Mouse (Mus musculus) intestine, embryonic 14.5 days (tissue): ENCODE measurements around the gene Slc44a3. TPM values are rescaled to one million over a fixed set of nuclear protein-coding genes. Genes with fewer than 3 reads are reported as not detected.

Experiments used
- ATAC-seq: fragments of 200-750 bp; cut with Nextera tagmentation; replicated peaks from 2 replicates; pipeline ENCODE4 v1.8.0; 2017; ENCODE audit warnings: low read depth, moderate number of reproducible peaks, moderate TSS enrichment, moderate library complexity; ENCODE audit not compliant: low FRiP score, low TSS enrichment
- DNase-seq: peaks from one replicate; pipeline ENCODE4 v3.0.0-alpha.2; 2018; ENCODE audit warnings: low spot score
- H3K27ac ChIP-seq: fragments of 300-500 bp; sonication (generic); 2 replicates; pipeline ENCODE4 v1.5.1; 2014; ENCODE audit warnings: low read depth, mild to moderate bottlenecking, control low read depth
- H3K27me3 ChIP-seq: fragments of 300-500 bp; sonication (generic); replicated peaks from 2 replicates; pipeline ENCODE4 v1.6.1; 2014; ENCODE audit warnings: low read length, control low read depth; ENCODE audit not compliant: control insufficient read depth, insufficient read depth
- H3K36me3 ChIP-seq: fragments of 300-500 bp; sonication (generic); 2 replicates; pipeline ENCODE4 v1.6.1; 2014; ENCODE audit warnings: low read length, control low read depth; ENCODE audit not compliant: control insufficient read depth, insufficient read depth
- H3K4me1 ChIP-seq: fragments of 300-500 bp; sonication (generic); replicated peaks from 2 replicates; pipeline ENCODE4 v1.6.1; 2014; ENCODE audit warnings: low read length, control low read depth, mixed read lengths; ENCODE audit not compliant: control insufficient read depth, insufficient read depth
- H3K4me2 ChIP-seq: fragments of 300-500 bp; sonication (generic); 2 replicates; pipeline ENCODE4 v1.6.1; 2014; ENCODE audit warnings: low read length
- H3K4me3 ChIP-seq: fragments of 300-500 bp; sonication (generic); 2 replicates; pipeline ENCODE4 v1.5.1; 2014; ENCODE audit warnings: low read depth, low read length, control low read depth, mixed read lengths
- H3K9ac ChIP-seq: fragments of 300-500 bp; sonication (generic); 2 replicates; pipeline ENCODE4 v1.6.1; 2014; ENCODE audit warnings: mild to moderate bottlenecking, low read length
- H3K9me3 ChIP-seq: fragments of 300-500 bp; sonication (generic); 2 replicates; pipeline ENCODE4 v1.6.1; 2016; ENCODE audit warnings: low read length, control low read depth; ENCODE audit not compliant: control insufficient read depth
- WGBS: fragments of 180-500 bp; shearing (Covaris S2); extraction: QIAGEN DNeasy Blood & Tissue Kit; methylation state at CpG from one replicate; pipeline ENCODE4 v1.1.7; 2014; 5-methylcytosine and 5-hydroxymethylcytosine counted together
- polyA plus RNA-seq: library from polyadenylated mRNA; unstranded; fragments of >200 nt; fragmentation: Nextera tagmentation; extraction: Ambion mirVana; gene quantifications from 2 replicates; pipeline ENCODE4 v1.2.1, GENCODE M21; 2014

The Slc44a3 gene
- polyA plus RNA-seq, 1 experiment from 2014 or later, result 34.4 TPM

DNA sequence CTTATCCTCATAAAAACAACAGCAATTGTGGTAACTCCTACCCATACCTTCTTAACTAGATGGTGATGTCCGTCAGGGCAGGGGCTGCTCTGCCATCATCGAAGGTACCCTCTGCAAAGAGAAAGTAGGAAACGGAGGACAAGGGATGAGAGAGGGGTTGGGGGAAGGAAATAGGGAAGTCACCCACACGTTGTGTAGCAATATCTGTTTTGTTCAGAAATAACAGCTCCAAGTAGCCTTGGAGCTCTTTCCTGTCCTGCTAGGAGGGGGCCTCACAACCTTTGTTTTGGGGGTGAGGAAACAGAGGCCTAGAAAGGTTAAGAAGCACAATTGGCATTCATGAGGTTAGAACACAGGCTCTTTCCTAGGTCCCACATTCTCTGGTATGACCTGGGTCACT, 39.3 kb upstream of the Slc44a3 start:
- Histone ChIP-seq H3K4me1 (0 out of 2 replicates have a peak, but pooled peaks cover 4% of the 10 kb centered on the region), H3K27ac (no peak overlapping the region), H3K4me3 (no peak overlapping the region), H3K36me3 (no peaks in the 10 kb centered on the region), H3K9ac (no peak overlapping the region), H3K4me2 (no peak overlapping the region), H3K27me3 (no peaks in the 10 kb centered on the region), H3K9me3 (no peaks in the 10 kb centered on the region)
- 84% methylated on average over 4 of the region's 4 CpGs for WGBS
- ATAC-seq (no peak), DNase-seq (no peak)

DNA sequence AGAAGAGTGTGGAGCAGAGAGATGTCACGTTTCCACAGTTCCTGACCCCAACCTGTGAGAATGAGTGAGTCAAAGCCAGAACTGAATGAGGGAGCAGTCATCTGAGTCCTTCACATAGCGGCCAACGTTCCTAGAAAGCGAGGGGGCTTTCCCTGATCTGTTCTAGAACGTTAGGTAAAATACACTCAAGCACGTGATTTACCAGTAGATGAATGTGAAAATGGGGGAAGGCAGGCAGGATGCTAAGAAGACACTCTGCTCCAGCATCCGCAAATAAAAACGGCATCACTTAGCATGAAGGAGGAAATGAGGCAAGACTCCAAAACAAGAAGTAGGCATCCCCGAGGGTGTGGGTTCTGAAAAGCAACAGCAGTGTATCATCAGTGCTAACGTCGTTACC, 38.4 kb upstream of the Slc44a3 start:
- no peaks in the 10 kb centered on the region for H3K36me3 ChIP-seq
- no peak overlapping the region for H3K9ac ChIP-seq
- DNase-seq (no peak), ATAC-seq (no peak)
- H3K4me2 ChIP-seq, result no peak overlapping the region
- no peak overlapping the region for H3K27ac ChIP-seq
- H3K4me1 ChIP-seq, result 0 out of 2 replicates have a peak, but pooled peaks cover 3% of the 10 kb centered on the region
- H3K9me3 ChIP-seq, result no peaks in the 10 kb centered on the region
- WGBS, result 88% methylated on average over 11 of the region's 11 CpGs
- no peaks in the 10 kb centered on the region for H3K27me3 ChIP-seq
- no peak overlapping the region for H3K4me3 ChIP-seq

DNA sequence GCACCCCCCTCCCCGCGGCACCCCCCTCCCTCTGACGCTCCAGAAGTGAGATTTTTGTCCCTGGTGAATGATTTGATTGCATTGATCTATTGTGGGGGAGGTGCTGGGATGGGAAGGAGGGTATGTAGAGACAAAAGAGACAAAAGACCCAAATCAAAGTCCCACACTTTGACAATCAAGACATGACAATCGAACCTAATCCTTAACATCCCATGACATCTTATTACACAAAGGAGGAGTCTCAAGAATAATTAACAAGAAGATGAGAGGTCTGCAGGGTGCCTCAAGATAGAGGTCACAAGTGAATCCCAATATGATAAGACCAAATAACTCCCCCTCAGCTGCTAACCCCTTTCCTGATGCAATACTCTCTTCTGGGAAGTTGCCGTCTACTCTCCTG, 37.6 kb upstream of the Slc44a3 start:
- Histone ChIP-seq H3K9me3 (no peaks in the 10 kb centered on the region), H3K27ac (no peak overlapping the region), H3K36me3 (no peaks in the 10 kb centered on the region), H3K4me3 (no peak overlapping the region), H3K4me1 (0 out of 2 replicates have a peak, but pooled peaks cover 3% of the 10 kb centered on the region), H3K9ac (no peak overlapping the region), H3K4me2 (no peak overlapping the region), H3K27me3 (no peaks in the 10 kb centered on the region)
- no peak for DNase-seq
- WGBS, result 74% methylated on average over 5 of the region's 5 CpGs
- ATAC-seq, result no peak

DNA sequence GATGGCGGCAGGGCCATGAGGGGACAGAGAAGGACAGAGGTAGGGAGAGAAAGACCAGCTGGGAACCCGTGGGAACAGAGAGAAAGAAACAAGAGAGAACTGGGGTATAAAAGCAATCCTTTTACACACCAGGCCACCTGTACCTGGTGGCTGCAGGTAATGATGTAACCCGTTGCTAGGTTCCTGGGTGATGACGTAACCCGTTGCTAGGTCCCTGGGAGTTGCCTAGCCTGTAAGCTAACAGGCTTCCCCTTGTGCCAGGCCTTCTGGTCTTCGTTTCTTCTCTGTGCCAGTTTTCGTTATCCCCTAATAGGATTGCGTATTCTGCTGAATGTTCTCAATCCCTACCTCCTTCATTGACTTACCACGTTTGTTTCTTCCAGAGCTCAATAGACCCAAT, 36.8 kb upstream of the Slc44a3 start:
- H3K4me2 ChIP-seq, result no peak overlapping the region
- no peak for DNase-seq
- WGBS, result 90% methylated on average over 9 of the region's 9 CpGs
- H3K9ac ChIP-seq, result no peak overlapping the region
- no peaks in the 10 kb centered on the region for H3K36me3 ChIP-seq
- no peaks in the 10 kb centered on the region for H3K27me3 ChIP-seq
- ATAC-seq, result no peak
- H3K4me3 ChIP-seq, result no peak overlapping the region
- no peak overlapping the region for H3K27ac ChIP-seq
- 0 out of 2 replicates have a peak, but pooled peaks cover 3% of the 10 kb centered on the region for H3K4me1 ChIP-seq
- no peaks in the 10 kb centered on the region for H3K9me3 ChIP-seq

DNA sequence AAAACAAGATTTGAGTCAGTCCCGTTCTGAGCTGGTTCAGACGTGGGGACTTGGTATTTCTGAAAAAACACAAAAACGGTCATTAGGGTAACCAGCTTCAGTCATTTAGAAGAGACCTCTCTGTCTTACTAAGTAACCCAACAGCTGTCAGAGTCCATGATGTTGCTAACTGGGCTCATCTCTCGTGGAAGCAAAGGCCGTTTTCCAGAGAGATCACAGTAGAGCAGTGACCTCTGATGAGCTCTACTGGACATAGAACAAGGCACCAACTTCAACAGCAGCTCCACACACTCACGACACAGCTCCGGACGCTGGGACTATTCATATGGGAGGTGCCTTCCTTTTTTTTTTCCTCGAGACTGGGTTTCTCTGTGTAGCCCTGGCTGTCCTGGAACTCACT, 35.7 kb upstream of the Slc44a3 start:
- H3K9me3 ChIP-seq, result no peaks in the 10 kb centered on the region
- WGBS, result 90% methylated on average over 9 of the region's 9 CpGs
- no peak for ATAC-seq

DNA sequence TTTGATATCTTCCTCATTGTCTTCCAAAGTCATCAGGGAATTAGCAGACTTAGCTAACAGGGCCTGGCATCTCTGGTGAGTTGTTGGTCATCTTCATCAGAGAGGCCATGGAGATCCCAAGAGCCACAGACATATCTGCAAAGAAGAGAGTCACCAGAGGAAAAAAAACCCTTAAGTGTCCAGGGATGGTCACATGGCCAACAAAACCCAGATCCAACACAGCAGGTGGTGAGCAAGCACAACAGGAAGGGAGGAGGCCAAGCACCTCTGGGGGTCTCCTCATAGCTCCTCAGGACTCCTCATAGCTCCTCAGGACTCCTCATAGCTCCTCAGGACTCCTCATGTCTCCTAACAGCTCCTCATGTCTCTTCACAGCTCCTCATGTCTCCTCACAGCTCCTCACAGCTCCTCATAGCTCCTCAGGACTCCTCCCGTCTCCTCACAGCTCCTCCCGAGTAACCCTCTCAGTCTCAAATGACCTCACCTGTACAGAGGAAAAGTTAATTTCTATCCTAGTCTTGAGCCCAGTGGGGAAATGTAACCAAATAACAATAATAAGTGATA, 35.2 kb upstream of the Slc44a3 start:
- no peak overlapping the region for H3K9ac ChIP-seq
- no peak overlapping the region for H3K4me3 ChIP-seq
- ATAC-seq, result no peak
- no peak overlapping the region for H3K4me2 ChIP-seq
- 87% methylated on average over 2 of the region's 2 CpGs for WGBS
- no peaks in the 10 kb centered on the region for H3K27me3 ChIP-seq
- no peak overlapping the region for H3K27ac ChIP-seq
- no peaks in the 10 kb centered on the region for H3K4me1 ChIP-seq
- H3K36me3 ChIP-seq, result no peaks in the 10 kb centered on the region
- no peak for DNase-seq
- H3K9me3 ChIP-seq, result no peaks in the 10 kb centered on the region

More for the DNA sequence above, 35.7 kb upstream of the Slc44a3 start:
- no peak overlapping the region for H3K9ac ChIP-seq
- no peak overlapping the region for H3K4me2 ChIP-seq
- no peak for DNase-seq
- no peaks in the 10 kb centered on the region for H3K4me1 ChIP-seq
- H3K4me3 ChIP-seq, result no peak overlapping the region
- no peaks in the 10 kb centered on the region for H3K27me3 ChIP-seq
- H3K36me3 ChIP-seq, result no peaks in the 10 kb centered on the region
- no peak overlapping the region for H3K27ac ChIP-seq

DNA sequence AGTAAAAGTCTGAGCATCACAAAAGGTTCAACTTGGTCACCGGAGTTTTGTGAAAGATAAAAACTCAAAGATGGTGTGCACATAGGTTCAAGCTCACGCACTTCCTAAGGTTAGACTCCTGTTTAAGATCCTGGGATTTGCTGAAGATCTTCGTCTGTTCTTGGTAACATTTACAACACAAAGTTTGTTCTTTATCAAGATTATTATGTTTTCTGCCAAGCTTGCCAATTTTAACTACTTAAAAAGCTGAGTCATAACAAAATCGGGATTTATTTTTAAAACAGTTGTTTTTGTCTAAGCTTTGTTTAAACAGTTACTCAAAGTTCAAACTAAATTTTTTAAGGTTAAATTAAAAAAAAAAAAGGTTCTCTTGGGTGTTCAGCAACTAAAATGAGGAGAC, 34.7 kb upstream of the Slc44a3 start:
- no peak overlapping the region for H3K4me2 ChIP-seq
- H3K27ac ChIP-seq, result no peak overlapping the region
- DNase-seq, result no peak
- no peaks in the 10 kb centered on the region for H3K27me3 ChIP-seq
- H3K4me3 ChIP-seq, result no peak overlapping the region
- H3K9ac ChIP-seq, result no peak overlapping the region
- 64% methylated on average over 4 of the region's 4 CpGs for WGBS
- no peaks in the 10 kb centered on the region for H3K9me3 ChIP-seq
- ATAC-seq, result no peak
- no peaks in the 10 kb centered on the region for H3K36me3 ChIP-seq
- H3K4me1 ChIP-seq, result no peaks in the 10 kb centered on the region

DNA sequence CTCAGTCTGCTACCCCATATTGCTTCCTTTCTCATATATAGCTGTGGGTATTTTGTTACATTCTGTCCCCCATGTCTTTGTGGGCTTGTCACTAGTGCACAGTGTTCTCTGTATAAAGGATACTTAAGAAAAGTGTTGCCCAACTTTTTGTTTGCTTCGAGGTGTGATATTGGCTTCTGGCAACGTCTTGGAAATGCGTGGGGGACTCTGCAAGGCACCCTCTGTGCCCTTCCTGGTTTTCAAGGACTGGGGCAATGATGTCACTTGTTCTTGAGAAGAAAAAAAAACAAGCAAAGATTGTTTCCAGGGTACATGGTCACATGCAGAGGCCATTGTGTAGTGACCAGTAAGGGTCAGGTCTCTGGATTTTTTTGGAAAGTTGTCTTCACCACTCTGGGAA, 29.6 kb upstream of the Slc44a3 start:
- H3K27me3 ChIP-seq, result no peaks in the 10 kb centered on the region
- H3K9me3 ChIP-seq, result no peaks in the 10 kb centered on the region
- H3K4me2 ChIP-seq, result no peak overlapping the region
- no peak for DNase-seq
- H3K27ac ChIP-seq, result no peak overlapping the region
- H3K4me1 ChIP-seq, result no peaks in the 10 kb centered on the region
- no peaks in the 10 kb centered on the region for H3K36me3 ChIP-seq
- no peak overlapping the region for H3K4me3 ChIP-seq
- no peak overlapping the region for H3K9ac ChIP-seq
- no peak for ATAC-seq
- 82% methylated on average over 3 of the region's 3 CpGs for WGBS

DNA sequence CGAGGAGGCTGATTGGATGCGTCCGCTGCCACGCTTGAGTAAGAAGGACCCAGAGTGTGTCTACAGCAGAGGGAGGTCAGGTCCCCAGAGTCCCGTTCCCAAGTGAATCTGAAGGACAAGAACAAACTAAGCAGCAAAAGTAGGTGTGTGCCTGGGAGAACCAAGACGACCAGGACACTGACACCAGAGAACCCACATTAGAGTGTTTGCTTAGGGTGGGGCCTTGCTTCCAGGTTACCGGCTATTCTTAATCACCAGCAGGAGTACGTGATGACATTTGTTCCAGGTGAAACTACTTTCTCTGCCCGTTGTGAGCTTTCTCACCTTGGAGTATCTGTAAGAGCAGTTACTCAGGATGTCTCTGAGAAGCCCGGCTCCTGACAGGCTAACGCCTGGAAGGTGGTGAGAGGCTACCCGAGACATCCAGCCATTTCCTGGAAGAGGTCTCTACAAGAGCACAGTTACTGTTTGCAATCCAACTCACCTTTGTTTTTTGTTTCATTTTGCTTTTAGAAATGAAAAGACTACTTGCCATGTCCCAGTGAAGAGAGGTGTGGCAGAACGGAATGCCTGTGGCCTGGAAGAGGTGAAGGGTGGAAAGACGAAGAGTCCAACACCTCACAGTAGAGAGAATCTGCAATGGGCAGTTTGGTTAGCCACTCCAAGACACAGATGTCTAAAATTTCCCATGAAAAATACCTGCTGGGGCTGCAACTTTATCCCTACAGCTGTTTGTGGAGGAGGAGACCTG, 28.1 kb upstream of the Slc44a3 start:
- Histone ChIP-seq H3K36me3 (no peaks in the 10 kb centered on the region), H3K9me3 (no peaks in the 10 kb centered on the region), H3K27me3 (no peaks in the 10 kb centered on the region), H3K4me1 (no peaks in the 10 kb centered on the region), H3K9ac (no peak overlapping the region), H3K4me2 (no peak overlapping the region), H3K4me3 (no peak overlapping the region), H3K27ac (no peak overlapping the region)
- WGBS, result 77% methylated on average over 14 of the region's 14 CpGs
- ATAC-seq (no peak), DNase-seq (no peak)
